Mouse (Mus musculus) common myeloid progenitor, adult 5-6 weeks (primary cell): Measurements from ENCODE around the gene Cdc14a. TPM values are rescaled to one million over a fixed set of nuclear protein-coding genes. Genes with fewer than 3 reads are reported as not detected.

Experiments used
- ATAC-seq: replicated peaks from 2 replicates; pipeline ENCODE4 v1.8.0; 2016; ENCODE audit warnings: low read depth, mild to moderate bottlenecking, moderate TSS enrichment, inconsistent platforms; ENCODE audit not compliant: poor library complexity, severe bottlenecking
- total RNA-seq: library from RNA; stranded (forward); fragments of 200-1000, 187-1606 nt; gene quantifications from 2 replicates; pipeline ENCODE4 v1.2.3, GENCODE M21; 2017

Cdc14a gene
- total RNA-seq, 1 experiment from 2014 or later: 34.1 TPM

DNA sequence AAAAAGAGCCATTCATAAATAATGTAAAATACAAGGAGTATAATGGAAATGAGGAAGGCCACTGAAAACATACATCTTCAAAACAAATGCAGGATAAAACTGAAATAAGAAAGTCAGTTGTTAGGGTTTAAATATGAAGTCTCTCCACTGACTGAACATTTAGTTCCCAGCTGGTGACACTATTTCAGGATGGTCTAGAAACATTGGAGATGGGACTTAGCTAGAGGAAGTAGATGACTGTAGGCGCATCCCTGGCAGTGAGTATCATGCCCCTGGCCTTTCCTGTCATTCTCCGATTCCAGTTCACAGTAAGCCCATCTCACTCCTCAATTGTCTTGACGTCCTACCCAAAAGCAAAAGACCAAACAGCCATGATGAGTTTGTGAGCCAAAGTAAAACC, 190.3 kb downstream of the Cdc14a start:
- ATAC-seq: no peak

GRCm38 (mm10) chr3:116232763-116233162, 191.1 kb downstream of the Cdc14a start:
- ATAC-seq: no peak

GRCm38 (mm10) chr3:116229336-116229735, 194.5 kb downstream of the Cdc14a start:
- no peak for ATAC-seq

GRCm38 (mm10) chr3:116228360-116229245, 195.2 kb downstream of the Cdc14a start:
- ATAC-seq: no peak

GRCm38 (mm10) chr3:116227383-116227782, 196.4 kb downstream of the Cdc14a start:
- no peak for ATAC-seq

DNA sequence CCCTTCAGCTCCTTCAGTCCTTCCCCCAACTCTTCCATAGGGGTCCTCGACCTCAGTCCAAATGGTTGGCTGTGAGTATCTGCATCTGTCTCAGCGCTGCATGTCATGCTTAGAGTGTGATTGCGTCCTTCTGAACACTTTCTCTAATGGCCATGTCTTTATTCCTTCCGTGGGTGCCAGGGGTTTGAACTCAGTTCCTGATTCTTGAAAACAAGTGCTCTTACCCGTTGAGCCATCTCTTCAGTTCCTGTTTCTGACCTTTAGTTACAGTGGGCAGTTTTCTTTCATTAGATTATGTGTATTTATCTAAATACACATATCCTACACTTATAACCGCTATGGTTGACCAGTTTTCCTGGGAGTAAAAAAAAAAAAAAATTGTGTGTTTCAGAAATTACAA, 196.9 kb downstream of the Cdc14a start:
- ATAC-seq: no peak

Other genes starting within 250 kb of the Cdc14a start
- gene Gpr88, start 170.5 kb downstream of the Cdc14a start, total RNA-seq: not detected in 2 replicates
- 37.9 and 38.4 TPM in 2 replicates for gene Rtca, start 84.2 kb upstream of the Cdc14a start, total RNA-seq
- gene Dbt, start 89.0 kb upstream of the Cdc14a start, total RNA-seq: 15.0 and 16.9 TPM in 2 replicates
- 0.27 and 0.53 TPM in 2 replicates for gene Lrrc39, start 138.9 kb upstream of the Cdc14a start, total RNA-seq
- 49.8 and 57.5 TPM in 2 replicates for gene Sass6, start 170.9 kb upstream of the Cdc14a start, total RNA-seq
- gene Trmt13, start 190.6 kb upstream of the Cdc14a start, total RNA-seq: 47.6 and 51.1 TPM in 2 replicates
- 84.3 and 91.0 TPM in 2 replicates for gene Mfsd14a, start 238.6 kb upstream of the Cdc14a start, total RNA-seq